ENCODE assay signal across 14 mouse cellular contexts in genomic region chr17:7213214-7213613, GRCm38 (mm10).
"Had no signal": no experiment of that assay in that cellular context is flagged by ENCODE, and none has a peak within 500 bp of the region (broad histone marks: within the 10 kb centered on the region; RNA-seq: fewer than 3 reads in every experiment).

No protein-coding gene starts in this region.

- DNase-seq: kidney, adult 2 months; kidney, postnatal 14 days; midbrain, embryonic 14.5 days; retina, postnatal 1 day; right cerebral cortex, postnatal 4 days; spleen, adult 18-20 months; thymus, postnatal 36 days had no signal

- ATAC-seq: hindbrain, embryonic 16.5 days; inflammation-experienced regulatory T-cells, adult 6 months; liver, embryonic 12.5 days had no signal

- H3K4me1 ChIP-seq: liver, embryonic 12.5 days had no signal

- H3K4me2 ChIP-seq: liver, embryonic 12.5 days; lung, embryonic 15.5 days; neural tube, embryonic 13.5 days had no signal

- H3K9me3 ChIP-seq: limb, embryonic 10.5 days; liver, embryonic 12.5 days; lung, embryonic 15.5 days; midbrain, embryonic 10.5 days; neural tube, embryonic 13.5 days had no signal

- H3K27ac ChIP-seq: limb, embryonic 10.5 days; liver, embryonic 12.5 days; lung, embryonic 15.5 days; midbrain, embryonic 10.5 days; neural tube, embryonic 13.5 days had no signal

- H3K36me3 ChIP-seq: limb, embryonic 10.5 days; liver, embryonic 12.5 days; lung, embryonic 15.5 days; midbrain, embryonic 10.5 days; neural tube, embryonic 13.5 days had no signal

- H3K27me3 ChIP-seq: liver, embryonic 12.5 days; lung, embryonic 15.5 days; neural tube, embryonic 13.5 days had no signal

- H3K4me3 ChIP-seq: limb, embryonic 10.5 days; liver, embryonic 12.5 days; lung, embryonic 15.5 days; midbrain, embryonic 10.5 days; neural tube, embryonic 13.5 days had no signal

- H3K9ac ChIP-seq: liver, embryonic 12.5 days; lung, embryonic 15.5 days; neural tube, embryonic 13.5 days had no signal
